Mouse (Mus musculus): ENCODE data around the gene Hist1h2ac. TPM values are rescaled to one million over a fixed set of nuclear protein-coding genes. Genes with fewer than 3 reads are reported as not detected.
"Not testable (repeated sequence)": the region's sequence is repeated elsewhere in the genome, so short reads cannot be mapped to it uniquely, and the experiment has no call there.

Gene Hist1h2ac
- total RNA-seq, 2 experiments from 2014 or later = 2.9 TPM

GRCm38 (mm10) chr13:23700786-23701520 lies 17.2 kb upstream of the Hist1h2ac start:
- peak; percentile 69 to 88 for DNase-seq (ENCODE audit: low spot score in 2 of 2)

GRCm38 (mm10) chr13:23699767-23700166 lies 16.0 kb upstream of the Hist1h2ac start:
- DNase-seq (ENCODE audit: low spot score in 2 of 2) = no peak

GRCm38 (mm10) chr13:23698996-23699395 lies 15.2 kb upstream of the Hist1h2ac start:
- no peak for DNase-seq (ENCODE audit: low spot score in 2 of 2)

DNA sequence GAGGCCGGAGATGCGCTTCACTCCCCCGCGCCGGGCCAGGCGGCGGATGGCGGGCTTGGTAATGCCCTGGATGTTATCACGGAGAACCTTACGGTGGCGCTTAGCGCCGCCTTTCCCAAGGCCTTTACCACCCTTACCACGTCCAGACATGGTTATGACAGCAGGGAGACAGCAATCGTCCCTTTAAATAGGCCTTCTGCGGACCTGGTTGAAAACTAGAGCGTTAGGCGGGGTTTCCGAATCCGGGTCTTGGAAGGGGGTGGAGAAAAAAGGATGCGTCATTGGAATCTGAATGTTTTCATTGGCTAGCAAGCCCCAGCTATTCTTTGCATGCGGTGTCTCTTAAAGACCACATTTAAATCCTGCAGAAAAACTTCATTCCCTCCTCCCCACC lies 14.5 kb upstream of the Hist1h2ac start, which contains the start of gene Hist1h4c:
TSS of gene Hist1h4c (minus strand) at position 155 of the 394 bp plus-strand sequence.
- peak; percentile 99 to 100 for DNase-seq (ENCODE audit: low spot score in 2 of 2)

- DNase-seq (ENCODE audit: low spot score in 2 of 2) = peak in 1 of 2 experiments; percentile 60
Measured at GRCm38 (mm10) chr13:23697491-23698299, 13.9 kb upstream of the Hist1h2ac start.

- no peak for DNase-seq (ENCODE audit: low spot score in 2 of 2)
Measured at GRCm38 (mm10) chr13:23696061-23696474, 12.3 kb upstream of the Hist1h2ac start.

DNA sequence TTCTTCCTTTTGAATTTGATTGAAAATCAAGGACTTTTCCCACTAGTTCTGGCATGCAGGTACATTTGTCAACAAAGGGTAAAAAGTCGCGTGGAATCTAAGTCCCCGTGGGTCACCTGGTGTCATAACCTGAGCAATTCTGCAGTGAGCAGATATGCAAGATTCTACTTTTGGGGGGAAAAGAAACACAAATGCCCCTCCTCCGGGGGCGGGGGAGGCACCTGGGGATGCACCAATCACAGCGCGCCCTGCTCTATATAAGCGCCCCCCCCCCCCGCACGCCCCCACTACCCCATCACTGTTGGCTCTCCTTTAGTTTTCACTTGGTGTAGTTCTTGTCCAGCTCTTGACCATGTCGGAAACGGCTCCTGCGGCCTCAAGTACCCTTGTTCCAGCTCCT lies 11.8 kb upstream of the Hist1h2ac start, which contains the start of gene Hist1h1t:
TSS of gene Hist1h1t (plus strand) at position 301 of the 400 bp plus-strand sequence.
- no peak for DNase-seq (ENCODE audit: low spot score in 2 of 2)

GRCm38 (mm10) chr13:23694956-23695355 lies 11.2 kb upstream of the Hist1h2ac start:
- no peak for DNase-seq (ENCODE audit: low spot score in 2 of 2)

DNA sequence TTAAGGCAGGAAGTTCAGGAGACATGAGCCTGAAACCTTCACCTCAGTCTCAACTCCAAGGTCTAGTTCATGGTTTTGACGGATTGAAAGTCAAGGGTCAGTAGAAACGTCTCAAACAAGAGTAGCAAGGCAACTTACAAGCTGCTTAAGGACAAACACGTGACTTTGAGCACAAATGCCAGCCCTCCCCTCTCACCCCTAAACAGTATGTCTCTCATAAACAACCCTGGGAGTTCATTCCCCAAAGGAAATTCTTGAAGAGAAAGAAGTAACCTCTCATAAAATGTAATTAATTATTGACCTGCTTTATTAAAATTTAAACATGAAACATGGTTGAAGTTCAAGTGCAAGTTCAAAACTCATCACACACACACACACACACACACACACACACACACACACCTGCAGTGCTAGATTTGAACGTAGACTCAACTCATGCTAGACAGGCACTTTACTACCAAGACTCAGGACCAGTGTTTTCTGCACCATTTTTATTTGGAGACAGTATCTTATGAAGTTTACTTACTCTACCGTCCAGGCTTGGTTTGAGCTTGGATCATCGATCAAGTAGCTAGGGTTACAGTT lies 10.2 kb upstream of the Hist1h2ac start:
- DNase-seq (ENCODE audit: low spot score in 2 of 2) = no peak

DNA sequence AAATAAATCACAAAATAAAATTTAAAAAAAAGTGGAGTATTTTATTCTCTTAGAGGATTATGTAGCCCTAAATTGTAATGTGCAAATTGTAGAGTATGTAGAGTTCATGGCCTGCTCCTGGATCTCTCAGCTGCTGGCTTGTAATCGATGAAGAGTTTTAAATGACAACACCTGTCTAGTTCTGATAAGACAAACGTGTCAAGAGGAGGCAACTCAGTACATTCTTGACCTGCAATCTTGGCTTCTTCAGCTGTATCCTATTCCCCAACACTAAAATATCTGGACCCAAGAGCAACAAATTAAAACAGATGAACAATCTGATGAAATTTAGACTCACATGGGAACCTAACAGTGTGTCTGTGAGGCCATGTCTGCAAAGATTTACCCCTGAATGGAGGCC lies 5.7 kb upstream of the Hist1h2ac start:
- DNase-seq (ENCODE audit: low spot score in 2 of 2) = no peak

- DNase-seq (ENCODE audit: low spot score in 2 of 2) = no peak
Measured at GRCm38 (mm10) chr13:23688956-23689355, 5.2 kb upstream of the Hist1h2ac start.

- no peak for DNase-seq (ENCODE audit: low spot score in 2 of 2)
Measured at GRCm38 (mm10) chr13:23687907-23688306, 4.2 kb upstream of the Hist1h2ac start.

DNA sequence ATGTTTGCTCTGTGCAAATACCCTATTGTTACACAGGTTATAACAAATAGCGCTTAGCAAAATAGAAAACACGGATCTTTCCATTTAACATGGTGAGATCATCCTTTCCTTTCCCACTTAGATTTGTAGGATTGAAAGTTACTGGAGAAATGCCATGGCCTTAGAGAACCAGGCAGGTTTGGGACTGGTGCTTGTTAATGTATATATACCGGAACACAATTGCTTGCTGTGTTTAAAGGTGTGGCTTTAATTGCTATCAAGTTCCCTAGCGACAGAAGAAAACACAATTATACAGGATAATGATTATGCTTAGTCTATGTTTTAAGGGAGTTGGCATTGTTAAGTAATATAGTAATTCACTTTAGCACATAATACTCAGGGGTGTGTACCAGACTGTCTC lies 3.4 kb upstream of the Hist1h2ac start:
- DNase-seq (ENCODE audit: low spot score in 2 of 2) = no peak

DNA sequence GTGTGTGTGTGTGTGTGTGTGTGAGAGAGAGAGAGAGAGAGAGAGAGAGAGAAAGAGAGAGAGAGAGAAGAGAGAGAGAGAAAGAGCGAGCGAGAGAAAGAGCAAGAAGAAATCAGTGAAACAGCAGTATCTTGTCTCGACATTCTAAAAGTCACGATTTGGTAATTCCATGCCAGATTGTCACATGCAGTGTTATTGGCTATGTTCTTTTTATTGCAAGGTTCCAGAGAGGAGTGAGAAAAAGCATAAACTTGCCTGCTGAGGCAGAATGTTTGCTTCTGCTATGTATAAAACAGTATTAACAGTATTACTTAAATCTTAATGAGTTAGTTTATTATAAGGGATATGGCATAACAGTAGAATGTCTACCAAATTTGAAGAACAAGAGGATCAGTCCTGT lies 2.2 kb upstream of the Hist1h2ac start:
- DNase-seq (ENCODE audit: low spot score in 2 of 2) = no peak

DNA sequence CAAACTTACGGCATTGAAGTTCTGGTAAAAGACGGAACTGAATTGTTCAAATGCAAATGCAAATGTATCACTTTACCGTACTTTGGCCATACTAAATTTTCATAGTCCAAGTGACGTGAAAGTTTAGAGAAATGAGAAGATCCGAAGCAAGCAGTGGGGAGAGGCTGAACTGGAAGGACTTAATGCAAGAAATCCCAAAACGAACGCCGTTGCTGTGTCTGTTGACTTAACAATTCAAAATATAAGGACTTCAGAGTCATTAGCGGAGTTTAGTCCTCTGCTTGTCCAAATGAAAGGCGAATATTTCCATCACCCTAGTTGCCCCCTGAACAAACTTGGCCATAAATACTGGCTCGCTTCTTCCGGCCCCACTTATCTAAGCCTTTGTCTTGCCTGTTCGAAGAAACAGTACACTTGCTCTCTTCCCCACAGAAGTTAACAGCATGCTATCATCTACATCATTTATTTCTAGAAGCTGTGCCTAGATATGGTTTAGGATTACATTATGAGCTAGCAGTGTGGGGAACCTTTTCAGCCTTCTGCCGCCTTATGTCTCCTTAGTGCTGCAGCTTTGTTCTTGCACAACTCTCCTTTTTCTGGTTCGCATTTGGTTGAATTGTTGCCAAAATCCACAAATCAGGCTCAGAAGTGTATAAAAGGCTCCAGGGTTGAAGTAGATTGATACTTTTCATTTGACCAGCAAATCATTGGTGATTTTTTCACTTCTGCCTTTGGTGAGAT lies 1.5 kb upstream of the Hist1h2ac start:
- peak in 1 of 2 experiments; percentile 37 for DNase-seq (ENCODE audit: low spot score in 2 of 2)

GRCm38 (mm10) chr13:23684295-23684945 lies 672 bp upstream of the Hist1h2ac start:
- DNase-seq (ENCODE audit: low spot score in 2 of 2) = peak; percentile 47 to 70

DNA sequence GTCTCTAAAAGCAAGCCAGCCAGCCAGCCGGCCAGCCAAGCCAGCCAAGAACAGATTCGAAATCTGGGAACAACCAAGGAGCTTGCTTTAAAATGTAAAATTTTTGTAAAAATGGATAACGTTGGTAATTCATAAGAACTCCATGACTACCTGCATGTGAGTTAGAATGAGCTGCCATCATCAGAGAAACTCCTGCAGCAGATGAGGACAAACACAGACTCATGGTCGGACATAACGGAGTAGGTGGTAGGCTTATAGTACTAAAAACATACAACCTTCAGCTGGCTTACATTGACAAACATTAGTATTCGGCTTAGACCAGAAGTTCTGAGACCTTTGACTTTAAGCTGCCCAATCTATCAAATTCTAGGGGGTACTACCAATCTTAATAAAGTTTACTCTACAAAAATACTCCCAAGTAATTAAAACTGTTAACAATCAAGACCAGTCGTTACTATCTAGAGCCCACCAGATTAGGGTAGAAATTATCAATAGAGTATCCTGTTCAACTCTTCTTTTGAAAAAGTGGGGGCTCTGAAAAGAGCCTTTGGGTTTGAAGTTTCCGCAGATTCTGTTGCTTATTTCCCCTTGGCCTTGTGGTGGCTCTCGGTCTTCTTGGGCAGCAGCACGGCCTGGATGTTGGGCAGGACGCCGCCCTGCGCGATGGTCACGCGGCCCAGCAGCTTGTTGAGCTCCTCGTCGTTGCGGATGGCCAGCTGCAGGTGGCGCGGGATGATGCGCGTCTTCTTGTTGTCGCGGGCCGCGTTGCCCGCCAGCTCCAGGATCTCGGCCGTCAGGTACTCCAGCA lies 597 bp downstream of the Hist1h2ac start:
- not testable (repeated sequence) for DNase-seq (ENCODE audit: low spot score in 2 of 2)

- DNase-seq (ENCODE audit: low spot score in 2 of 2) = no peak
Measured at GRCm38 (mm10) chr13:23682623-23682946, 1.2 kb downstream of the Hist1h2ac start.

- DNase-seq (ENCODE audit: low spot score in 2 of 2) = no peak
Measured at GRCm38 (mm10) chr13:23681990-23682582, 1.7 kb downstream of the Hist1h2ac start.

All from layer of hippocampus, postnatal 14 days (tissue).